Mouse (Mus musculus) frontal cortex, adult 2 months (tissue): ENCODE data around the gene Col4a2. TPM values are rescaled to one million over a fixed set of nuclear protein-coding genes. Genes with fewer than 3 reads are reported as not detected.

Source experiments
- DNase-seq, 2 experiments: peaks; one replicate each; pipeline ENCODE4 v3.0.0; 2022; ENCODE audit warnings: low spot score in 1 of 2; ENCODE audit errors: extremely low spot score in 1 of 2
- polyA plus RNA-seq: library from polyadenylated mRNA; depleted of rRNA; stranded (reverse); fragments of >200 nt; gene quantifications from 2 replicates; pipeline ENCODE4 v1.2.3, GENCODE M21; 2012

Gene Col4a2
- polyA plus RNA-seq, 1 experiment = 39.7 TPM

DNA sequence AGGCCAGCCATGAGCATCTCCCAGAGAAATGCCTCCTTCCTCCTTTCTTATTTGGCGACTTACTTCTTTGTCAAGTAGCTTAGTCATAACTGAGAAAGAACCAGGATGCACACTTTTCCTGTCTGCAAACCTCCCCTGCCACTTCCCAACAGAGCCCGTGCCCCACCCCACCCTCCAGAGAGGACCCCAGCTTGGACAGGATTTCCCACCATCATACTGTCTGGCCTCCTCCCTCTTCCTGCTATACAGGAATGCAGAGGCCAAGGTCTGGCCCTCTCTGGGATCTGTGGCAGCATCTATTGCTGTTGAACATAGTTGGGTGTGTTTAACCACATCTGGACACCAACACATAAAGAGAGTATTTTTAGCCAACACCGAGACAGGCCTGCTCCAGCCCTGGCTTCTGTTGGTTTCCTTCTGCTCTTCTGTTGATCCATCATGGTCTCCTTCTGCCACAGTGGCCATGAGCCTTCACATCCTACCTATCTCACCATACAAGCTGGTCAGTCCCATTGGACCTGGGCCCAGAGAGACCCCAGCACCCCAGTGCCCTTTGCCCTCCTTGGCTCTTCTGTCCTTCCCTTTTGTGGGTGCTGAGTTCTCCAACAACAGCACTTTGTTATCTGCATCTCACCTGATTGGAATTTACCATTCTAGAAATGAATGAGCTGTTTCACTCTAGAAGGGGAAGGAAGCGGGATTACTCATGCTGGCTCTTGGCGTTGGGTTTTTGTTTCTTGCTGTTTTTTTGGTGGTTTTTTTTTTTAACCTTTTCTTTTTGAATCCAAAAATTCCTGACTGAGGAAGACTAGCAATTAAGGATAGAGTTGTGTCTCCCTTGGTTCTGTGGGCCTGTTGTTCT lies 10.3 kb downstream of the Col4a2 start:
- DNase-seq = no peak

DNA sequence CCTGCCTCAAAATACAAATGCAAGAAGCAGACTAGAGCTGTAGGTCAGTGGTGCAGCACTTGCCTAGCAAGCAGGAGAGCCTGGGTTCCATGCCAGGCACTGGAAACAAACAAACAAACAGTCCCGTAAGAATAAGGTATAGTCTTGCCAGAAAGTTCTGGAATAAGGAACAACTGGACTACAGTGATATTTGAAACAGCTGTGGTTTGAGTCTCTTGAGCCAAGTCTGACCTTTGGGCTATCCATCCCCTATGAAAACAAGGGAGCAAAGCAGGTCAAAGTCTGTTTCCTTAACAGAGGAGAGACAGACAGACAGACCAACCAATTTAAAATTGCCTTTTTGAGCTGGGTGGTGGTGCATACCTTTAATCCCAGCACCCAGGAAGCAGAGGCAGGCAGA lies 11.1 kb downstream of the Col4a2 start:
- DNase-seq = no peak

DNA sequence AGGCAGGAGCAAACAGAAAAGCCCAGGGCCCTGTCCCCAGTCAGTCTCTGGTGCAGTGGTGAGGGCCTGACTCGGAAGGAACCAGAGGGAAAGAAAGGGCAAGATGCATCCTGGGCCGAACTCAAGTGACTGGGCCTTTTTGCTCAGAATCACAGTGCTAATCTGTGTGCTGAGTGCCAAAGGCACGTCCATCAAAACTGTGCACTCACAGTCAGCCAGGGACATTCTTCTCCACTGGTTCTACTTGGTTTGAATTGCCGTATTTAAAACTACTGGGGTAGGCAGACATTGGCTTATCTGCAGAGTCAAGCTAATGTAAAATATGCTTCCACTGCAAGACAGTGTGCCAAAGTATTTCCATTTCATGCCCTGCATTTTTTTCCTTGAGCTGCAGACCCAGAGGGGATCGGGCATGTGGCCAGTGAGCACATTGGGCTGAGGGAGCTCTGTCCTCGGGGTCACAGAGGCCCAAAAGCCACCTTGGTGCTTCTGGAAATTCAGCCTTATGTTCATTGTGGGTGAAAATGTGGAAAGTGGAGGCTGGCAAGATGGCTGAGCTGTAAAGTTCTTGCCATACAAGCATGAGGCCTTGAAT lies 12.3 kb downstream of the Col4a2 start:
- no peak for DNase-seq

DNA sequence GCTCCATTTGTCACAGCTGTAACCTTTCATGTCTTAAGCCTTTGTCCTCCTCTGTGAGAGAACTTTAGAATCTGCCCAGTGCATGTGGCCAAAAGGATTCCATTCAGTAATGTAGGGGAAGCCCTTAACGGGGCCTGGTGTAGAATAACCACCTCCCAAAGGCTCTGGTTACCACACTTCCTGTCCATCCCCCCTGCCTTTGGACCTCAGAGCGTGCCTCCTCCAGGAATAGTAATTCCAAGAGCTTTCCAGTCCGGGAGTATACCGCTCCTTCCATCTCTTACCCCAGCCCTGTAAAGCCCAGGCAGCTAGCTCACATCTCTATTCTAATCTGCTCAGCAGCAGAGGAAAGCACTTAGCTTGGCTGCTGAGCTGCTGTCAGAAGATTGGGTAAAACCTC lies 14.7 kb downstream of the Col4a2 start:
- DNase-seq = no peak

DNA sequence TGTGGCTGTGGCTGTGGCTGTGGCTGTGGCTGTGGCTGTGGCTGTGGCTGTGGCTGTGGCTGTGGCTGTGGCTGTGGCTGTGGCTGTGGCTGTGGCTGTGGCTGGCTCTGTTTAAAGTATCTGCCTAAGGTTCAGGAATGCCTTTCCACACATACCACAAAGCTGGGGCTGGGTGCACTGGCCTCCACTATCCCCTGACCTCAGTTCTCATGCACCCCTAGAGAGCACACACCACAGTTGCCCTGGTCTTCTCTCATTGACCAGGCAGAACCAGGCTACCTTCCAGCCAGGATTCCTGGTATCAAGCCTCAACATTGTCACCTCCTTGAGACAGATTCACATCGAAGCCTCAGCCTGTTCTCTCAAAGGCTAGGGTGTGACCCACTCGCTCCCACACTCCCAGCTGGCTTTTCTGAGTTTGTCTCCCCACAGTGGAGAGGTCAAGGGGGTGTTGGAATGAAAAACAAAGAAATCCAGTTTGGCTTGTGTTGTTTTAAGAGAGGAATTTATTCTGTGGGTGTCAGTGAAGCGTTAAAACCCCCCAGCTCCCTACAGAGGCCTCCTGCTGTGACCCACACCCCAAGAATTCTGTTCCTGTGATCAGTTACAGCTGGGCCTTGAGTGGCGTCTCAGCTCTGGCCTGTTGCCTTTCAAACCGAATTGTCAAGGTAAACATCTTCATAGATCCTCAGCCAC lies 15.3 kb downstream of the Col4a2 start:
- no peak for DNase-seq

DNA sequence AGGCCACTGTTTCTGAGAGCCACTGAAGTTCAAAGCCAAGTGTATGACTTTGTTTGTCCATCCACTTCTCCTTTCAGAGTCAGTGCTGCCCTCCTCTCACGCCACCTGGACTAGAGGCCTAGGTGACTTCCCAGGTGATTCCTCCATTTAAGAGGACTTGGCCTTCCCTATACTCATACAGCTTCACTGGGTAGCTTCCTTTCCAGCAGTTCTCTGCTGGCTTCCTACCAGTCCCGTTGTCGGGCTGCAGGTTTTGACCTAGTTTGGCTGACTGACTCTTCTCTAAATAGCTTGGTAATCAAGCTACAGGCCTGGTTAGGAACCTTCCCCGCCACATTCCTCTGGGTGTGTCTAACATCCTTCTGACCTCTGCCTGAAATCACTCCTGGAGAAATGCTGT lies 19.0 kb downstream of the Col4a2 start:
- DNase-seq = no peak

DNA sequence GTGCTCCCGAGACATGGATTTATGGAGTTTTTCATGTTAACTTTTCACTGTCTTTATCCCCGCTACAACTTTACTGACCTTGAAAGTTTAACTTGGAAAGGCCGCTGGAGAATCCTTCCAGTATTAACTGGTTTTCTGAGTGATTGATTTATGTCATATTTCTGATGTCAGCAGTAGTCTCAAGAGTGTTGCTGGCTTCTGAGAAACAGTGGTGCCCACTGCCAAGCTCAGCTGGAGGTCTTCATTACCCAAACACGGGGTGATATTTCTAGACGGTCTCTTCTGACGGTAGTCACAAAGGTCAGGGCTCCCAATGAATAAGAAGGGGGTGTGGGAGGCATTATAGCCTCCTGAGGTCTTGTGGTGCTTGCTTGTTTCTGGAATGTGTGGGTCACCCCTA lies 21.1 kb downstream of the Col4a2 start:
- no peak for DNase-seq

DNA sequence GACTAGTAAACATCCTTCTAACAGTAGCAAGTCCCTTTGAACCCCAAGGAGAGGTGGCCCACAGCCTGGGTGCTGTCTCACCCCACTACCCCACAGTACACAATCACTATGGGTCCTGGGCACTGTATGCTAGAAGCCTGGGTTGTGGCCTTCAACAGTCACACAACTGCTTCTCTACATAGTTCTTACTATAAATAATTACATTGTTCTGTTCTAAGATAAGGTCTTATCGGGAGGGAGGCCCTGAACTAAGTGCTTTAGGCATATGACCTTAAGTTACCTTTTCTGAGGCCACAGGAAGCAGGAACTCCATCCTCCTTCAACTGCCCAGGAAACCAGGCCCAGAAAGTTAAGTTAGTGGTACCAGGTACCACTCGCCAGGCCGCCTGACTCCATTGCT lies 21.9 kb downstream of the Col4a2 start:
- no peak for DNase-seq

DNA sequence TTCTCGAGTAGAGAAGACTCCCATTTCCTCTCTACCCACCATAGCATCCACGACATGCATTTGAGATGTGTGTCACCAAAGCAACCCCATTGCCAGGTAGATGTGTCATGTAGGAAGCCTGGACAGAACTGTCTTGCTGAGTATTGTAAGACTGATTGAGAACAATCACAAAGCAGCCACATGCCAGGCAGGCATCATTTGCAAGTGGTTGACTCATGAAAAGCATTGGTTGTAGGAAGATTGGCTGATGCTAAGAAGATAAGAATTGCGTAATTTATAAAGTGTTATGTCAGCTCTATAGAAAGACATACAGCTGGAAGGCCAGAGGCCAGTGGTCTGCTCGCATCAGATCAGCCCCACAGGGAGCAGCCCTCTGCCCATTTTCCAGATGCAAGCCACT lies 22.6 kb downstream of the Col4a2 start:
- no peak for DNase-seq

DNA sequence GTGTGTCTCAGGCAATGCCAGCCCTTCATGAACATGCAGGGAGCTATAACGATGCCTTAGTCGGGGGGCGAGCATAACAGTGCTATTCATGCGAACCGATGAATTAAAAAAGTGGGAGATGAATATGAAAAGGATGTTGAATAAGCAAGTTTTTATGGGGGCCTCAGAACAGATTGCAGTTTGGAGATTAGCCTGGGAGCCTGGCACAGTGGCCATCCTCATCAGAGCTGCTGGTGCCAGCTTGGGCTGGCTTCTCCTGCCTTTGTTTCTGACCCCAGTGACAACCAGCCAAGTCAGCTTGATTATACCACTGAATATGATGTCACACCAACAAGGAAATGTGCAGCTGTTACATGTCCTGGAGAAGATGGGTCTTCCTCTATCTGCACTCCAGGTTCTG lies 23.7 kb downstream of the Col4a2 start:
- DNase-seq = no peak

DNA sequence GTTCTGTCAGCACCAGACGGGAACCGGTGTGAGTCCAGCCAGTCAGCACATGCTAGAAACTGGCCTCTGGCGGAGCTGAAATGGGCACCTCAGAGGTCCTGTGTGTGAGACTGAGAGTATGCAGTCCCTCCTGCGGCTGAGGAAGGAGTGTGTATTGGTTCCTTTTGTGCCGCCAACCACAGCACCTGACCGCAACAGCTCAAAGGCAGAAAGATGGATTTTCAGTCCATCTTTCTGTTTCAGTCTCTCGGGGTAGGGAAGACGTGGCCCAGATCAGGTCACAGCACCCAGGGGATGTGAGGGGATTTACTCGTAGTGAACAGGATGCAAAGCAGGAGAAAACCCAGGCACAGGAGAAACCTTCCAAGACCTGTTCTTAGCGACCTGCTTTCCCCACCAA lies 25.0 kb downstream of the Col4a2 start:
- no peak for DNase-seq

DNA sequence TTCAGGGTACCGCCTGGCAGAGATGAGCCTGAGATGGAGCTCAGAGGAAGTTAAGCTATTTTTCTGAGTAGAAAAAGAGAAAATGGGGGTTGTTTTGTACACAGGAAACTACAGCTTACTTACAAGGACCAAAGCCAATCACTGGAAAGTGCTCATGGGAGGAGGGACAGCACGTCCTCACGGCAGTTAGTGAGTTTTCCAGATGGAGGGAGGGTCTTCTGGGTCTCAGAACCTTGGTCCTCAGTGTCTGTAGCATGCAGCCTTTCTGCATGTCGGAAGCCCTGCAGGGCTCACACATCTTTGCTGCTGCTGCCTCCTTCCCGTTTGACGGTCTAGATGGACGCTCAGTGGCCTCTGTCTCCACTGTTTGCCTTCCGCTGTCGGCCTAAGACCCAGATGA lies 25.9 kb downstream of the Col4a2 start:
- no peak for DNase-seq

DNA sequence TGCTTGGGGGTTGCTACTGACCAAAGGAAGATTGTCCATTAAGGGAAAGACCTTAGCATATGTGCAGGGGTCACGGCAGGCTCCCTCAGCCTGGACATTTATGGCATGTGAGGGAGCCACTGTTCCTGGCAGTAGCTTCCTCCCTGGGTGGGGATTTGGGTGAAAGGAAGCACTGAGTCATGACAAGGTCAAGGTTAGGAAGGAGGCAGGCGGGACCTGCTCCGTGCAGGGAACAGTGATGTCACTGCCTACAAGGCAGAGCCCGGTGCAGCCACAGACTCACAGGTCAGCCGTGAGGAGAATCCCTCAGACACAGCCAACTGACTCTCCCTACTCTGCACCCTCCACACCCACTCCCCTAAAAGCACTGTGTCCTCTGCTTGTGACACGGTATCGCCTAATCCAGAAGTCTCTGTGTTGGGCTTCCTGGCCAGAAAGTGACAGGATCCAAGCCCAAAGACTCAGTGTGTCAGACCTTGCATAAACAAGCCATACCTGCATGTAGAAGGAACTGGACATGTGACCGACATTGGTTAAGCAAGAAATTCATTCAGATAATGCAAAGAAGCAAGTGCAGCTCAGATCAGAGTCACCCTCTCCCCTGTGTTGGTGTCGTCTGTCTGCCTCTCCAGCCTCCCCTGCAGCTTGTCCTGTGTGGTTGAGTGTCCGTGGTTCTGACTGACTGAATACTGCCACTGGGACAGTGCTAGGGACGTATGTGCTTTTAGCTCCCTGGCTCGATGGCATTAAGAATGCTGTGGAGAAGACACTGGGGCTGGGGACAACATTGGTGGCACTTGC lies 27.9 kb downstream of the Col4a2 start:
- no peak for DNase-seq

DNA sequence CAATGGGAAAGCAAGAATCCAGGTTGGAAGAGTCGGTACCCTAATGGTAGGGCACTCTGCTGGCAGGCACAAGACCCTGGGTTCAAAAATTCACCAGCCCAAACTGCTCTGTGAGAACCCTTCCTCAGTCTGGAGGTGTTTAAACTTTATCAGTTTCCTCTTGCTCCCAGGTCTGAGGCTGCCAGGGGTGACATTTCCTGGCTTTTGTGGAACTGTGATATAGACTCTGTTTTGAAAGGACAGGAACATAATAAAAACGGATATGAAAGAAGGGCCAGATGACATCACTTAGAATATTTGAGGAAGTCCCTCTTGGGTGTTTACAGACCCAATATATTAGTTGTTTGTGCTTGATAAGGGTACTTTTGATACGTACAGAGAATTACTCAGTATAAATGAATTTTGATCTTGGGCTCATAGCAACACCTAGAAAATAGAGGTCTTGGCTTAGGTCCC lies 28.5 kb downstream of the Col4a2 start:
- no peak for DNase-seq

DNA sequence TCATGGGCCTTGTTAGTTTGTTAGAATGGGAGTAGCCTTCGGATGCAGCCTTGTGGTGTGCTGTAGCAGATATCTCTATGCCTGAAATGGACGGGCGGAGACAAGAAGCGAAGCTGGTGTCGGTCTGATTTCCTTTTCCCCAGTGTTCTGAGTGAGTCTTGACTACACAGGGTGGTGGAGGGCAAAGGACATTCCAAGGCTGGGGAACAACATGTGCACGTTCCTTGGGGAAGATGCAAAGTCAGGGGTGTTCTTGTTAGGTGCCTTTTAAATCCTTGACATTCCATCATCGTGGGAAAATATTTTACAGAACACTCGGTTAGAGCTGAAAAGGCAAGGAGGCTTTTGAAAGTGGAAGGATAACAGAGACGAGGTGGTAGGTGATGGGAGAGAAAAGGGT lies 31.9 kb downstream of the Col4a2 start:
- DNase-seq = no peak

DNA sequence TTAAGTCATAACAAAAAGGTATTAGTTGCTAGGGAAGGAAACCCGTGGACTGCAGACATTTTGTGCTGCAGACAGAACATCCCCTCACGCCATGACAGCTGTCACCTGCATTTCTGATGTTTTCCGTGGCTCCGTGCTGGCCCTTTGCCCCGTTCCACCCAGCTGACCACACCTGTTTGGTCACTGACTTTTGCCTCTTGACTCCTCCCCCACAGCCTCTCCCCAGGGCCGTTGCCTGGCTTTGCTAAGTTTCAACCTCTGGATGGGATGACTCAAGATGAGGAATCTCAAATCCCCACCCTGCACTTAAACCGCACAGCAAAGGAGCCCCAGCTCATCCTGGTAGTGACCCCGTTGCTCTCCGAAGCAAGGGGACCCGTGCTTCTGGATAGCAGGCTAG lies 33.6 kb downstream of the Col4a2 start:
- no peak for DNase-seq

DNA sequence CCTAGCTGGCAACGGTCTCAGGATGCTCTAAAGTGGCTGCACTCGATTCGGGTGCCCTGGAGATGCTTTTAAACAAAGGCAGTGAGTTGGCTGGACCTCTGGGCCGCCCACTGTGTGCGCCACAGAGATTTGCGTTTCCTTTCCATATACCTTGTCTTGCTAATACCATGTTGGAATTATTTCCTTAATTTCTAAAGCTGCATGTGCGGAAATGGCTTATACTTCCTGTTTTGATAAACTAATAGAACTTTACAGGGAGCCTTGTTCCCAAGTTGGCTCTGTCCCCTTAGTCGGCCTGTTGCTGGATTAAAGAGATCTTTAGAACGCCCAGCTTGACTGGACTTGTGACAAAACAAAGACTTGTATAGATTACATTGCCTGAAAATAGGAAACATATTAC lies 35.1 kb downstream of the Col4a2 start:
- DNase-seq = no peak

DNA sequence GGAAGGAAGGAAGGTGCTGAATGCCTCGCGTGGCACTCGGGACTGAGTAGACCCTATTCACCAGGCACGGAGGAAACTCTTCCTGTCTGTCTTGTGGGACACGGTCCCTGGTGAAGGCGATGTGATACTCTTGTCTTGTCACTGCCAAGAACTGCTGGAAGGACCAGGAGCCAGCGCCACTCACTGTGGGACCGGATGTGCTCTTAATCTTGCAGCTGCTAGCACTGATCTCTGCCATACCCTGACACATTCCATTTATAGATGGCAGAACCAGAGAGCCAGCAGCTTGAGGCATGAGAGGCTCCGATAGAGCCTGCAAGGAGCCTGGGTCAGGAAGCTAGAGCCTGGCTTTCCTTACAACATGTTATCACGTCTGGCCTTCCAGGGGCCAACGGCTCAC lies 36.0 kb downstream of the Col4a2 start:
- no peak for DNase-seq

DNA sequence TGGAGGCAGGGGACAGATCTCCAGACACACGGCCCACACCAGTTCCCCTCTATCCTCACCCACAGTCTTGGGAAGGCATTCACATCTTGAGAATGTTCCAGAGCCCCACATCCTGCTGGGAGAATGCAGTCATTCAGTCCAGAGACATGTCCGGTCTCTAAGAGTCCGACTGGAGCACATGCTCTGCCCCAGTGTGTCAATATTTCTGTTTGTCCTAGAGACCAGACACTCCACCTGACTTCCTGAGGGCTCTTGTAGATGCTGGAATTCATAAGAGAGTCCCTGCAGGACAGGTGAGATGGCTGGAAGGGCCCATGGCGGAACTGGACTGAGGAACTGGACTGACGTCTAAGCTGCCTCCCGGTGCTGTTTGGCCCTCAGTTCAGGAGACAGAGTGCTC lies 38.8 kb downstream of the Col4a2 start:
- no peak for DNase-seq

DNA sequence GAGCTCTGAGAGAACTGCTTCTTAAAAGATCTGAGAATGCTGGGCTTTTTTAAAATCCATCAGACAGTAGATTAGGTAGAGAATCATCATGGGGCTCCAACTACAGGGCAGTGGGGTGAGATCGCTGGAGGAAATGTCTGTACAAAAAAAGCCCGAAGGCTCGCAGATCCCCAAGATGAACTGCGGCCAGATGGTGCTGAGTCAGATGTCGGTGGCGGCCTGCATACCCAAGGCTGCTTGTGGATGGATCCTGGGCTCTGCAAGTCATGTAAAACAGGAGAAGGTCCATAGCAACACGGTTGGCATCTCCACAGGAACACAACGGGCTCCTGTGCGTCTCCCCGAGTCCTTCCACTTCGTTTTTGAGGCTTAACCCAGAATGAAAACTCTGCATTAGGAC lies 39.9 kb downstream of the Col4a2 start:
- DNase-seq = peak; percentile 17 to 72
